Mouse (Mus musculus) CD4-positive helper T cell, adult 2 months (primary cell): ENCODE data around the gene Rbms3.

ENCODE experiments used
- DNase-seq: peaks from one replicate; pipeline ENCODE4 v3.0.0-alpha.2; 2012; ENCODE audit warnings: low read depth, missing footprints, low spot score

Gene Rbms3

GRCm38 (mm10) chr9:116639597-116640301 lies 990.0 kb downstream of the Rbms3 start:
- no peak for DNase-seq

GRCm38 (mm10) chr9:116633786-116634185 lies 995.9 kb downstream of the Rbms3 start:
- DNase-seq, result no peak

- DNase-seq, result no peak
Measured at GRCm38 (mm10) chr9:116633075-116633474, 996.6 kb downstream of the Rbms3 start.

GRCm38 (mm10) chr9:116631816-116632215 lies 997.9 kb downstream of the Rbms3 start:
- no peak for DNase-seq

GRCm38 (mm10) chr9:116630805-116631204 lies 998.9 kb downstream of the Rbms3 start:
- no peak for DNase-seq

- DNase-seq, result no peak
Measured at GRCm38 (mm10) chr9:116620434-116620833, 1009.3 kb downstream of the Rbms3 start.

- DNase-seq, result no peak
Measured at GRCm38 (mm10) chr9:116618886-116619285, 1010.8 kb downstream of the Rbms3 start.

GRCm38 (mm10) chr9:116613276-116613675 lies 1016.4 kb downstream of the Rbms3 start:
- DNase-seq, result no peak

- no peak for DNase-seq
Measured at GRCm38 (mm10) chr9:116596046-116596445, 1033.7 kb downstream of the Rbms3 start.

GRCm38 (mm10) chr9:116592486-116592885 lies 1037.2 kb downstream of the Rbms3 start:
- DNase-seq, result no peak

- DNase-seq, result no peak
Measured at GRCm38 (mm10) chr9:116591071-116591470, 1038.6 kb downstream of the Rbms3 start.

GRCm38 (mm10) chr9:116569680-116570079 lies 1060.0 kb downstream of the Rbms3 start:
- DNase-seq, result no peak

GRCm38 (mm10) chr9:116566711-116567110 lies 1063.0 kb downstream of the Rbms3 start:
- DNase-seq, result no peak

GRCm38 (mm10) chr9:116557781-116558180 lies 1071.9 kb downstream of the Rbms3 start:
- DNase-seq, result no peak

- no peak for DNase-seq
Measured at GRCm38 (mm10) chr9:116556641-116557040, 1073.1 kb downstream of the Rbms3 start.

- peak; percentile 16 for DNase-seq
Measured at GRCm38 (mm10) chr9:116553181-116553580, 1076.5 kb downstream of the Rbms3 start.

GRCm38 (mm10) chr9:116546156-116546555 lies 1083.6 kb downstream of the Rbms3 start:
- no peak for DNase-seq

GRCm38 (mm10) chr9:116542793-116543192 lies 1086.9 kb downstream of the Rbms3 start:
- no peak for DNase-seq

- DNase-seq, result no peak
Measured at GRCm38 (mm10) chr9:116541976-116542375, 1087.7 kb downstream of the Rbms3 start.

- no peak for DNase-seq
Measured at GRCm38 (mm10) chr9:116535709-116536108, 1094.0 kb downstream of the Rbms3 start.

GRCm38 (mm10) chr9:116533381-116533780 lies 1096.3 kb downstream of the Rbms3 start:
- no peak for DNase-seq

GRCm38 (mm10) chr9:116531121-116531520 lies 1098.6 kb downstream of the Rbms3 start:
- no peak for DNase-seq

GRCm38 (mm10) chr9:116524386-116524785 lies 1105.3 kb downstream of the Rbms3 start:
- no peak for DNase-seq
